Mouse (Mus musculus): ENCODE data around the gene Med12. TPM values are rescaled to one million over a fixed set of nuclear protein-coding genes. Genes with fewer than 3 reads are reported as not detected.
"Not testable (repeated sequence)": the region's sequence is repeated elsewhere in the genome, so short reads cannot be mapped to it uniquely, and the experiment has no call there.

Med12 gene
- total RNA-seq, 2 experiments from 2014 or later = 33.5 to 35.0 TPM

- DNase-seq (ENCODE audit: low spot score in 2 of 2) = no peak
Observed at GRCm38 (mm10) chrX:101299473-101300426, 25.9 kb downstream of the Med12 start.

DNA sequence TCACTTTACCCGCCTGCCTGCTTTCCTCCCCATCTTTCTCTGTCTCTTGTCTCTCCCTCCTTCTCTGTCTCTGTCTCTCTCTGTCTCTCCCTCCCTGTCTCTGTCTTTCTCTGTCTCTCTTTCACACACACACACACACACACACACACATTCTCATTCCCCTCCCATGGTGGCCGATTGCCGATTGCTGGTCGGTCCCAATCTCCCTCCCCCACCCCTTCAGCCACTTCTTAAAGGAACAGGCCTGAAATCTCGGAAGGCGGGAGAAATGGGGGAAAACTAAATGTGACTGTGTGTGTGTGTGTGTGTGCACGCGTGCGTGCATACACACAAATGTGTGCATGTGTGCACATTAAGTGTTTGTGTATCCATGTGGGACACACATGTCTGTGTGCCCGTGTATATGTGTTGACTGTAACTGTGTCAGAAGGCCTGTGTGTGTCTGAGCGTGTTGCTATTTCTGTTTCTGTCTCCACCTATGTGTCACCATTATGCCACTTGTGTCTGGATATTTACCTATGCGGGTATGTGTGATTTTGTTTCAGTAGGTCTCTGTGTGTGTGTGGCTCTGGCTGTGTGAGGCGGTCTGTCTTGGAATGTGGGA lies 26.7 kb downstream of the Med12 start:
- DNase-seq (ENCODE audit: low spot score in 2 of 2) = peak in 1 of 2 experiments; percentile 27

- no peak for DNase-seq (ENCODE audit: low spot score in 2 of 2)
Observed at GRCm38 (mm10) chrX:101301654-101302053, 27.8 kb downstream of the Med12 start.

GRCm38 (mm10) chrX:101304646-101305045 lies 30.8 kb downstream of the Med12 start:
- DNase-seq (ENCODE audit: low spot score in 2 of 2) = no peak

DNA sequence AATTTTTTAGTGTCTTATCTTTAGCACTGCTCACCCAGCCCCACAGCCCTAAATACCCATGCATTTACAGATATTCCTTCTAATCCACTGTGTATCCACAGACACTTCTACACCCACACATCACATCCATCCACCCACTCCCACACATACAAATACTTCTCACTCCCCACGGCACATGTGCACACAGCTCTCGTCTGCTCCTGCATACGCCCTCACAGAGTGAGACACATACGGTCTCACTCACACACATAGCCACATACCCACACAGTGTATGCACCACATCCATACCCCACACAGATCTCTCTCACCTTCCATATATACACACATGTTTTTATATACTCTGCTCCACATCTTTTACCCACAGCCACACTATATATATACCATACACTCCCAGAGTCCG lies 35.5 kb downstream of the Med12 start:
- DNase-seq (ENCODE audit: low spot score in 2 of 2) = no peak

DNA sequence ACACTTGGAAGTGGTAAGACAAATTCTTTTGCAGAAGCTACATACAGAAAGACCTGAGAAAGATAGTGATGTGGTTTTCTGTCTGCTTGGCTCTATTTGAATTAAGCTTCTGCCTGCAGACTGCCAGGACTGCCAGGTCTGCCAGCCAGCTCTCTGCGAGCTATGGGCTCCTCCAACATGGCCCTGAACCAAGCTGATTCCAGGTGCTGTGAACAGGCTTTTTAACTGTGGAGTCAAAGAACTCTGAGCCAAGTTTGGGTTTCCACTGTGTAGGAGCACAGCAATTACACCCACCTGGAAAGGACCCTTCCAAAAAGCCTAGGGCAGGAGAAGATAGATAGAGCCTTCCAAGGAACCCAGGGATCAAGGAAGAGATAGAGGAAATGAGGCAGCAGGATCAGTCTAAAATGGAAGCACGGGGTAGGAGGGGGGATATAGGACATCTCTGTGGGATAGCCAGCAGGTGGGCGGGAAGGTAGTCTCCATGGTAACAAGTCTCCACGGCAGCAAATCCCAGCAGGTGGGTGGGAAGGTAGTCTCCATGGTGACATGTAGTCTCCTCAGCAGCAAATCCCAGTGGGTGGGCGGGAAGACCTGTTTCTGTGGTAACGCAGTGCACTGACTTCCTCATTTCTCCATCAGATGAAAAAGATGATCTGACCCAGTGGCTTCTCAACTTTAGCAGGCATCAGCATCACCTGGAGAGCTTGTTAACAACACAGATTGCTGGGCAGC lies 40.0 kb downstream of the Med12 start:
- no peak for DNase-seq (ENCODE audit: low spot score in 2 of 2)

- DNase-seq (ENCODE audit: low spot score in 2 of 2) = no peak
Observed at GRCm38 (mm10) chrX:101319775-101320174, 45.9 kb downstream of the Med12 start.

- no peak for DNase-seq (ENCODE audit: low spot score in 2 of 2)
Observed at GRCm38 (mm10) chrX:101325989-101326899, 52.4 kb downstream of the Med12 start.

DNA sequence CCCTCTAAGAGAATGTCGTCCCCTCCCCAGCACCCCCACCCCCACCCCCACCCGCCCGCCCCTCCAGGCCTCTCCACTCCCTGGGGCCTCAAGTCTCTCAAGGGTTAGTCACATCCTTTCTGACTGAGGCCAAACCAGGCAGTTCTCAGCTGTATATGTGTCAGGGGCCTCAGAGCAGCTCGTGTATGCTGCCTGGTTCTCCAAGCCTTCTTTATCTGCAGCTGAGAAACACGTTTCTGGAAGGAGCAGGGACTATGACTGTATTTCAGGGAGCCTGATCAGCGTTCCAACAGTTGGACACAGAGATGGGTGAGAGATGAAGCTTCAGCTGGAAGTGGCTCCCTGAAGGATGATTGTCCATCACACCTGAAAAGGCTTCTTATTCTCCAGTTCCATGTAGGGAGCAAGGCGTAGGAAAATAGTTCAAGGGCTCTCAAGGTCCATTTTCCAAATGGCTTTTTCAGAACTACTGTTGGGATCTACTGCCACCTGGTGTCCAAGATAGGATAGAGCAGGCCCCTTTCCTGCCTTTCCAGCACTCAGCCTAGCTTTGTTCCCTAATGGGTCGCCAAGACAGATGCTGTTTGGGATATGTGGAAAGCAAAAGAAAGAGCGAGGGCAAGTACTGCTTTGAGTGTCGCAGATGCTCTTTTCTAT lies 55.7 kb downstream of the Med12 start:
- DNase-seq (ENCODE audit: low spot score in 2 of 2) = peak in 1 of 2 experiments; percentile 52

DNA sequence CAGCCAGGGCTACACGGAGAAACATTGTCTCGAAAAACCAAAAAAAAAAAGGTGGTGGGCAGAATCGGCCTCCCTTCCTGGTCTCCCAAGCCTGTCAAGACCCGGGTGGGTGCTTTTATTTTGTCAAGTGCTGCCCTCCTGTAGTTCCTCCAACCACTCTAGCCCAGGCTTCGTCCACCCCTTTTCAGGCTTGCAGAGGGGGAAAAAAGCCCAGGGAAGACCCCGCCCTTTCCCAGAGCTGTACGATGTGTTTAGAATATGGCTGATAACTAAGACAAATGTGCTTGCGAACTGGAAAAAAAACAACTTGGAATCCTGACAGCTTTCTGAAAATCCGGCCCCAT lies 58.2 kb downstream of the Med12 start:
- no peak for DNase-seq (ENCODE audit: low spot score in 2 of 2)

GRCm38 (mm10) chrX:101332375-101333211 lies 58.8 kb downstream of the Med12 start:
- peak; percentile 64 to 76 for DNase-seq (ENCODE audit: low spot score in 2 of 2)

DNA sequence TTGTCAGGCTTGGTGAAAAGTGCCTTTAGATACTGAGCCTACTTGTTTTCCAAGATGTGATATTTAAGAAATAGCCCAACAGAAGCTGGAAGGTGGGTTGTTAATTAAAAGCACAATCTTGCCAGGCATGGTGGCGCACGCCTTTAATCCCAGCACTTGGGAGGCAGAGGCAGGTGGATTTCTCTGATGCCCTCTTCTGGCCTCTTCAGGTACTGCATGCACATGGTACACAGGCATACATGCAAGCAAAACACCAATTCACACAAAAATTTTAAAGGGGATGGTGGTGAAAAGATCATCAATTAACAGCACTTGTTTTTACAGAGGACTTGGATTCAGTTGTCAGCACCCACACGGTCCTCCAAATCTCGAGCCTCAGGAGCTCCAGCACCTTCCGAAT lies 60.8 kb downstream of the Med12 start:
- DNase-seq (ENCODE audit: low spot score in 2 of 2) = no peak

GRCm38 (mm10) chrX:101338666-101339065 lies 64.8 kb downstream of the Med12 start:
- no peak for DNase-seq (ENCODE audit: low spot score in 2 of 2)

GRCm38 (mm10) chrX:101342837-101343236 lies 69.0 kb downstream of the Med12 start:
- not testable (repeated sequence) for DNase-seq (ENCODE audit: low spot score in 2 of 2)

GRCm38 (mm10) chrX:101345456-101345855 lies 71.6 kb downstream of the Med12 start:
- DNase-seq (ENCODE audit: low spot score in 2 of 2) = no peak

DNA sequence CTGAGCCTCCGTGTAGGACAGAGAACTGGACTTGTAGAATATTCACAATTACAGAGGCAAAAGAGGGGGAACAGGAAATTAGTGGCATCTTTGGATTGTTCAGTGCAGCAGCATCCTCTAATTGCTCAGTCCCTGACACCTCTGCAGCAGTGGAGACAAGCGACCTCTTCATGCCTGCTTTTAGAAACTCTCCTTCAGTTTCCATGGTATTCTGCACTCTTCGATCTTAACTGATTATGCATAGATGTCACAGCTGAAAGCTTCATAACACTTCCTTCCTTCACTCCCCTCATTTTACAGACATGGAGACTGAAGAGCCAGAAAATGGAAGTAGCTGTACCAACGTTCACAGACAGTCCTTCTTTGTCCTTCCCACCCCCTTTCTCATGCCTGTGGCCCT lies 72.6 kb downstream of the Med12 start:
- DNase-seq (ENCODE audit: low spot score in 2 of 2) = no peak

Data from gastrocnemius, postnatal 4 days (tissue).